Mouse (Mus musculus): ENCODE measurements around the gene Nfkbiz.

The Nfkbiz gene

DNA sequence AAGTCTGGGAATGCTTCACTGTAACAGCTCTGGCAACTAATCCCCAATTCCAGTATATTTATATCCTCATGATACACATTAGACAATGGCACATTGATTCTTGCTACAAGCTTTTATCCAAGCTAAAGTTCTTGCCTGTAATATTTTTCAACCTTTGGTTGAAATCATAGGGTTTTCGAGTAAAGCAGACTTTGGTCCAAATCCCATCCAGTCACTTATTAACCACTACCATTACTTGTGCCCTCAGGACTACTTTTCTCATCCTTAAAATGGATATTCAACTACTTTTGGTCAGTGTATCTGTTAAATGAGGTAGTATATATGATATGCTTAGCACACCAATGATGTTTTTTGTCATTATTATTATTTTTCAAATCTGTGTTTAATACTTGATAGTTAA, 7.2 kb downstream of the Nfkbiz start:
- no peak for DNase-seq

DNA sequence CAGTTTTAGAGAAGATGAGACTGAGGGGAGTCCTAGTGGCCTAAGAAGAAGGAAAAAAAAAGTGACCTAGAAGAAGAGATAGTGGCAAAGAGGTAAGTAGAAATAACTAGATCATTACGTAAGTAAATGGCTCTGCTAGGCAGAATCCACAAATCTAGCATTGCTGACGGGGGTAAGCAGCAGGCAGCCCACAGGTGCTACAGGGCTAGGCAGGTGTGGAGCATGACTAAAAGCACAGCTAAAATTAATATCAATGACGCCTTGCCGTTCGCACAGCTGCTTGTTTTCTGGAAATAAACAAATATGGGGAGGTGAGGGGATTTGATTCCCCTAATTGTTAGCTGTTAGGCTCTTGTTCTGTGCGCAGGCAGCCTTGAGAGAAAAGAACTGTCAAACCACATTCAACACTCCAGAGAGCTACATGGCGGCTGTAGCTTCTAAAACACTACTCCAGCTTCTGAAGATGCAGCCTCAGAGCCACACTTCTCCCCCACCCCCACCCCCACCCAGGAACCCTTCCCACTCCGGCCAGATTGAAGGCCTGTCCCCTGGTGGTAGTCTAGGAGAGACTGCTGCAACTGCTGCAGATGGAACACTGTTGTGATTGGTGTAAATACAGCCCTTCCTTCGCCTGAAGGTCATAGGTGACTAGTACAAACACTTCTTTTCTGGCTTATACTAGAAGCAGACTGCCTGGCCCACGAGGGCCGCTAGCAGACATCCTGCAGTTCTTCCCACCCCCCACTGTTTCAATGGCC, 15.1 kb downstream of the Nfkbiz start:
- peak; percentile 22 to 37 for DNase-seq

DNA sequence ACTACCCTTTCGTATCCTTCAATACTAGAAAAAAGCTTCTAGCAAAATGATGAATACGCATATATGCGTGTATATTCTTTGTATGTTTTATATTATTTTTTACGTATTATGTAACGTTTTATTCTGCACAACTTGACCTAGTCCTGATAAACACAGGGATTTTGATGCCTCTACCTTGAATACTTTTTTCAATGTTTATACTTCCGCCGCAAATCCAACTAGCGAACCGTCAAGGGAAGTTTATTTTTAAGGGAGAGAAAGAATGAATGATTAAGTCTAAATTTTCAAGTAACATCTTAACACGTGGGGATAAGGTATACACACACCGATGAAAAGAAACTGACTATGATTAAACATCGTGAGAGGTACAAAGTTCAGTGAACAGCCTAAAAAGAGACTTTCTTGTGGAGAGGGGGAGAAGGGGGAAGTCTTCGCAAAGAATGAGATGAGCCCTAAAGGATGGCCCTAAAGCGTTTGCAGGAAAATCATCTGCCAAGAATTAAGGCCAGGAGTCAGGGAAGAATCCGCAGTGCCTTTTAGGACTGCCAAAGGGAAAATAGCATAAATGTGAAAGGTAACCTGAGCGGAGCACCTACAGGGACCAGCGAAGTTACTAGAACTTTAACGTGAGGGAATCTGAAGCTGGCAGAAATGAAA, 15.8 kb downstream of the Nfkbiz start:
- DNase-seq, result no peak

DNA sequence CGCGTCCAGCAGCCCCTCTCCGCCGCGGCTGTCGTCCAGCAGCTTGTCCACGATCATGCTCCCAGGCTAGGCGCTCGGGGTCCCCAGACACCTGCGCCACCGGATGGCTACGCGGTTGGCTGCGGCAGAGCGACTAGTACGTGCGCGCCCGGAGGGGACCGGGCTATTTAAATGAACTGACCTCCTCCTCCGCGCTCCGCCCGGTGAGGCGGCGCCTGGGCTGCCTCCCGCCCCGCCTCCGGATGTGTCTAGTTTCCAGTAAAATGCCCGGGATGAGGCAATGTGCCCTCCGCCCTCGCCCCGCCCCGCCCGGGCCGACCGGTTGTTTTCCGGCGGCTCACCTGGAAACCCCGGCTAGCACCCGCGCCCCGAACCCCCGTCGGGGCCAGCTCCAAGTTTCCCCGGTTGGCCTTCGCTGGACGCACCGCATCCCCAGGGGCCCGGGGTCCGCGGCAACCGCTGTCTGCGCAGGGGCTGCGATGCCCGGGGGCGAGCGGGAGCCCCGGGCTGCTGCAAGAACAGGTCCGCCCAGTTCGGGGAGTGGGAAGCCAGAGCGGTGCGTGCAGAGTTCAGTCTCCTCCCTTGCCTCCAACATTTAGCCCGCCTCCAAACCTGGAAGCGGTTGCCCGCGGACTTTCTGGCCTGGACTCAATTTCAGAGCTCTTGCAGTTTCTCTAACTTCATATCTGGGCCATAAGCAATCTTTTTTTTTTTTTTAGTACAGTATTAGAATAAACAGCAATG, 16.5 kb downstream of the Nfkbiz start:
- DNase-seq, result peak; percentile 98 to 99

DNA sequence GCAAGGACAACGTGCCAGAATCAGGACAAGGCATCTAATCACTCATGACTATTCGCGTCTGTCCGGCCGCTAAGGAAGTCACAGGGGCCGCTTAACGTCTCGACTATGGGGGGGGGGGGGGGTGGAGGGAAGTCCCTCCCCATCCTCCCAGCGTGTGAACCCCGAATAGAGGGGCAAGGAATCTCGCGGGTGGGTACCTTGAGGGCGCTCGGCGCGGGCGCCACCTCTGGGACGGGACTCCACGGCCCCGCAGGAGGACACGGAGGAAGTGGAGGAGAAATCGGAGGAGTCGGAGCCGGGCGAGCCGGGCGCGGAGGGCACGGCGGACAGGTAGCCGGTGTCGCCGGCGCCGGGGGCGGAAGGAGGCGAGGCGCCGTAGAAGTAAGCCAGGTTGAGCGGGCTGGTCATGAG, 17.1 kb downstream of the Nfkbiz start:
- peak; percentile 44 to 64 for DNase-seq

DNA sequence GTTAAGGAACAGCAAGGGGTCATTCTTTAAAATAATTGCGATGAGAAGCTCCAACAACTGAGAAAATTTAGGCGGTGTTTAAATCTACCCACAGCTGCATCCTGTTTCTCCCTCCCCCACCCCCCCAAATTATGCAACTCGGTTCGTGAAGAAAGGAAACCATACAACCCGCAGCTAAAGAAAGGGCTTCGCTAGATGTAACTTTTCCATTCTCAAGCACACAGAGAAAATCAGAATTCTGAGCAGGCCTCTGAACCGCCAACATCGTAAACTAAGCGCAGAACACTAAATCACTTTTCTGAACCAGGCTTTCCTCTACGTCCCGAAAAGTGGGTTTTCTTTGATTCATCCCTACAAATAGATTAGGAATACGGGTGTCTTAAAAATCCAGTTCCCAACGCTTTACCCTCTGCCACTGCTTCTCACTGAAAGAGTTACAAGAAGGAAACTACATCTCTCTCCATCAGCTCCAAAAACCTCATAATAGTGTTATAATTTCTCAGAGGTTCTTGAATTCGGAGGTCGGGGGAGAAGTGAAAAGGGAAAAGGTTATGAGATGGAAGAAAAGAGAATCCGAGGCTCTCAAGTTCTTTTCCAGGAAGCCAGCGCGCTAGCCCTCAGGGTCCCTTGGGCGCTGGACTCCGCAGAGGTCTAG, 17.7 kb downstream of the Nfkbiz start:
- no peak for DNase-seq

DNA sequence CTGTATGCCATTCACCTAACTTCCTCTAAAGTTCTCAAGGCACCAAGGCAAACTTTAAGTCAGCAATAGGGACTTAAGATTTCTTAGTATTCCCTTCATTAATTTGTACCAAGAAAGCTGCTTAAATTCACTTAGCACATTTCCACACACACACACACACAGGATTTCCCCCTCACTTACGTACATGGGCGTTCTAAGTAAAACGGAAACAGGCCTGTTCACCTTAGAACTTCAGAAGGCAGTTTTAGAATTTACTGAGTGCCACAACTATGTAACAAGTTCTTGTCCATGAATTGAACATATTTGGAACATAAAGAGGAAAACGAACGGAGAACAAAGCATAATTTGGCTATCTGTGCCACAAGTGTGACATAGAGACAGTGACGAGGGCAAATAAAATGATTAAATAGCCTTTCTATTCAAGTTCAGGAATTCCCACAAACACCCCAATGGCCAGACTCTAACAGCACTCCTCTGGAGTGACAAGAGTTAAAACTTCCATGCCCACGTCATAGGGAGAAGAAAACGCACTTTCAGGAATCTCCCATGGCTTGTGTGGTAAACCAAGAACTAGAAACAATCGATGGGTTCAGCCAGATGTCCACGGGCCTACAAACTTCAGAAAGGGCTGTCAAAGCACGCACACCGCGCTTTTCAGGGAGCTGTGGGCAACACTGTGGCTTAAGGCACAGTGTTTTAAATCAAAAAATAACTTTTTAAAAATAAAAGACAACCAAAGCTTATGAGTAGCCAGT, 18.4 kb downstream of the Nfkbiz start:
- DNase-seq, result peak; percentile 26 to 45

DNA sequence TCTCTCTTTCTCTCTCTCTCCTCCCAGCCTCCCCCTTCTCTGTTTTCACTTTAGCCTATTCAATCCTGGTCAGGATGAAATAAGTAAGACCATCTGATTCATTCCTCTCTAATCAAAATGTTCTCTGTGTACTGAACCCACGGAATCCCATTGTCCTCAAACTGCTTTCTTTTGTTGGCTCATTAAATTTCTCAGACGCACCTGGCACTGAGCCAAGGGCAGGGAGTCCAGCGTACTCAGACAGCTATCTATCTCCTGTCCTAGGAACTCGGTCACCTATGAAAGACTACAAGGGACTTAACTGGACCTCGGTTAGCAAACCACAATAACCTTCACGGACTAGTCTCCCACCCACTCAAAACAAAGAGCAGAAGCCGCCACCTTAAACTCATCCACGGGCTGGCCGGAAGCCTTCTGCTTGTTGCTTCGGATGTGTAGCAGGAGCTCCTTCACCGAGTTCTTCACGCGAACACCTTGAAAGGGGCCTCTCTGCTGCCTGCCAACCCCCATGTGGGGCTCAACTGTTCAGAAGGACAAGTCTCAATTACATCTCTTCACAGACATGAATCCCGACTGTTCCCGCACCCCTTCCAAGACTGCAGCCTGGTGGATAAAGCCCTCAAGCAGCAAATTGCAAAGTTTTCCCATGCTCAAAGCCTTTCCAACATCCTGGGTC, 19.4 kb downstream of the Nfkbiz start:
- DNase-seq, result peak; percentile 79 to 89

DNA sequence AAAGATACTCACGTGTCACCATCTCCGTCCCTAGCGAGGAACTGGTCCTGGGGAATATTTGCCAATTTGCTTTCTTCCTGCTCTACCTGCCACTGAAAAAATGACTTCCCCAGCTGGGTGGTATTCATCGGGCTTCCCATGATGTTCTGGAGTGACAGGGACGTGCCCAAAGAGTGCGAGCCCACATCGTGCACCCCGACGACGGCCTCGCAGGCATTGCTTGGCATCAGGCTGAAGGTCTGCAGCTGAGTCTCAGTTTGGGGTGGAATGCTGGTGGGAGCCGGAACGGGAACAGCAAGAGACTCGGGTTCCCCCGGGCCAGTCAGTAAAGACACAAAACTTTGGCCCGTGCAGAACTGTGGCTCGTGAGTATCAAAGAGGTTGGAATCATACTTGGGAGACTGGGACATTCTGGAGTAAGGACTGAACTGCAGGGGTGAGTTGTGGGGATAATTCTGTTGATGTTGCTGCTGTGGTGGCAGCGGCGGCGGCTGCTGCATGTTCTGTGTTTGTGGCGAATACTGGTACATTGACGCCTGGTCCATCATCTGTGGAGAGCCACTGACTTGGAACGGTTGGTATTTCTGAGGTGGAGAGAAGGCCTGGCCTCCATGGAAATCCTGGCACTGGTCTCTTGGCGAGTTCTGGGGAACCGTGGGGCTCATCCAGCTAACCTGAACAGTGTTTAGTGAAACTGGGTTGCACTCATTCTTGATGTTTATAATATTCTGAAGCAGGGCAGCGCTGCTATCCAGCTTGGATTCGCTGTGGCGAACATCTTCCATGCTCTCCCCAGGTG, 20.8 kb downstream of the Nfkbiz start:
- peak in 1 of 2 experiments; percentile 11 for DNase-seq

DNA sequence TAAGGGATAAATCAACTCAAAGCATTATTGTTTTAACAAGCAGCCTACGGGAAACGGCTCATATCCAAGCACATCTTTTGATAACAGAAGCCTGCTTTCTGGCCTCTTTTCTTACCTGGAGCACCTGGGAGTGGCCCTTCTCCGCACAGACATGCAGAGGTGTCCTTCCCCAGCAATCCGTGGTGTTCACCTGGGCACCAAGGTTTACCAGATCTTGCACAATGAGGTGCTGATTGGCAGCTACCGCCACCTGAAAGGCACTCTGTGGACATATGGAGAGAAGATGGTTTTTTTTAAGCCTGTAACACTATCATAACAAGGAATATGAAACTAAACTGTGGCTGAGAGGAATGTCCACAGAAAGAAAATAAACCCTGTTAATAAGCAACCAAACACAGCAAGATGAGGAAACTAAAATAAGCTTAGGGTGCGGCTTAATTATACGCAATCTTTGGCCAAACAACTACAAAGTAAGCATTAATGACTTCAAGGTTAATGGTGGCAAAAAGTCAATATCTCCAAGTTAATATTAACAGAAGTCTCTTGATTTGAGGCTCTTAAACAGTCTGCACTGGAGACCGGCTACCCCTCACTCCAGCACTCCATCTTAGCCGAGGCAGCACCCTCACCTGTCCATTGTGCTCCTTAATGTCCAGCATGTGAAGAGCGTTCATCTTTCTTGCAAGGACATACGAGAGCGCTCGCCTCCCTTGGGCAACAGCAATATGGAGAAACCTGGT, 22.3 kb downstream of the Nfkbiz start:
- DNase-seq, result peak; percentile 44 to 72

DNA sequence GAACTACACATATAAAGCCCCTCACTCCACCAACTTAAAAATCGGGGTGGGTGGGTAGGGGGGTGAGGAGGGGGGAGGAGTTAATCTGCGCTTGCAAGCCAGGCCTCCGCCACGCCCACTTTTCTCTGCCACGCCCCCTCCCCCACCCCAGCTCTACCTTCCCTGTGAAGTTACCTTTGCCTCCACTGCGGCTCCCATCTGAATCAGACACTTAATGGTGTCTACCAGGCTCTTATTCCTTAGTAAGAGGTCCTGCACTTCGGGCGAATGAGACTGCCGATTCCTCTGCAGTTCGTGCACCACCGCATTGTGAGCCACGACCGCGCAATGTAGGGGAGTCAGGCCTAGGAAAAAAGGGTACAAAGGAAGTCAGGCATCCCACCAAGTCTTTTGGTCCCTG, 23.2 kb downstream of the Nfkbiz start:
- DNase-seq, result peak in 1 of 2 experiments; percentile 31

DNA sequence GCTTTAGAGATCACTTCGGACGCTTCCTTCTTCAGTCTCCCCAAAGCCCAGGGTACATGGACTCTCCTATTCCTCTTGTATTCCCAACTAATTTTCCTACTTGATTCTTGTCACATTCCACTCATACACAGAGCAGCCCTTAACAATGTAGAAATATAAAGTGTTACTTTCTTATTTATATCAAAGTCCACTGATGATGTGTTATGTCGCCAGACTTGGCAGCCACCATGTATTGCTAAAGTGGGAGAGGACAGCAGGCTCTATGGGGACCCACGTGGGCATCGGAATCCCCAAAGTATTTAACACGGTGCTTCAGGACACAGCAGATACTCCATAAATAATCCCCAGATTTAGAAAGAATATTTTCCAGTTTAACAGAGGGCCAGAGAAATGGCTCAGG, 24.0 kb downstream of the Nfkbiz start:
- DNase-seq, result no peak

DNA sequence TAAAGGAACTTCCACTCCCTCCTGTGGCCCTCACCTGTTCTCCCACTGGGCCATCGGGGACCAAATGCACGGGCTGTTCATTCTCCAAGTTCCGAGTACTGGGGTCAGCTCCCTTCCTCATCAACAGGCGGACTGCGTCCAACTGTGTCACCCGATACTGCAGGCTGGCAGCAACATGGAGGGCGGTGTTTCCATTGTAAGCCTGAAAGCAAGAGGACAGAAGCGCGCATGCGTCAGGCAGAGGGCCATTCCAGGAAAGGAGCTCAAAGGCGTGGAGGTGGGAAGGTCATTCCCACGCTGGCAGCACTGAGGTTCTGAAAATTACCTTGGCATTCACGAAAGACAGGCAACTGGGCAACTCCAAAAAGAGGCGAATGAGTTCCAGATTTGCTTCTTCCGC, 24.8 kb downstream of the Nfkbiz start:
- no peak for DNase-seq

DNA sequence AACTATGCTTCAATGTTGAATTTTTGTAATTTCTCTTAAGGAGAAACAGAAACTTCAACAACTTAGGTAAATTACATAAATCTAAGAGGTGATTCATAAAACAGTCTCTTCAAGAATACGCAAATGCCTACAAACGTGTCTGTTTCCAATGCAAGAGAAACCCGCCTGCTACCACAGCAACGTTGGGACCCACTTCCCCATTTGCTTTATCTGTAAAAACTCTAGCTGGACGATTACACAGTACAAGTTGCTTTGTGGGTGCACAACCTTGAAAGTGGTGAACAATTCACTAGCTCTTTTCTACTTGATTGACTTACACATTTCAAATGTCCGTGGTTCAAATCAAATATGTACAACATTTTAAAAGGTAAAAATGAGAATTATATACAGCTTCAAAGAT, 26.9 kb downstream of the Nfkbiz start:
- DNase-seq, result no peak

DNA sequence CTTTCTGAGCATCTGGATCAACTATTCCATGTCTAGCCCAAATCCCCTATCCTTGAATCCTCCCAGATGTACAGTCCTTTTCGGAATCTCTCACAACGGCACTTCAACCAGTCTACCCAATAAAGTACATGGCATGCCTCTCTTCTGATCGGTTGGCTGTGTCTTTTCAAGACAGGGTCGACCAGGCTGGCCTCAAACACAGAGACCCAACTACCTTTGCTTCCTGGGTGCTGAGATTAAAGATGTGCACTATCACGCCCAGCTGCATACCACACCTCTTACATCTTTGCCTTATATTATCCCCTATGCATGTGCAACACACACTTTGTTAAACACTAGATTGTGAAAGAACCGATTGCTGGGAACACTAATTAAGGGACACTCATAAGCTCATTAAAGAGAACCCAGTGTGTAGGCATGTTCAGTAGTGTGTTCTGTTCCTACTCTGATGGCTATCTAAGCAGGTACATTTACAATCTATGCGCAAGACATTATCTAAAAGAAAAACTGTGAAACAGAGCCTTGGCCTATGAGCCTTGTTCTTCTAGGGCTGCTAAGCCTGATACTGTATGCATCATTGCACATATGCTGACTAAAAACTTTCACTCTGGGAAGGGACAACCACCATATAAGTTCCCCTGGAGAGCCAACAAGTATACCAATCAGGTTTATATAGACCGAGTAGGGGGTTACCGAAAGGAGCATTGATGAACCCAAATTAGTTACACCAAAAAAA, 28.8 kb downstream of the Nfkbiz start:
- no peak for DNase-seq

DNA sequence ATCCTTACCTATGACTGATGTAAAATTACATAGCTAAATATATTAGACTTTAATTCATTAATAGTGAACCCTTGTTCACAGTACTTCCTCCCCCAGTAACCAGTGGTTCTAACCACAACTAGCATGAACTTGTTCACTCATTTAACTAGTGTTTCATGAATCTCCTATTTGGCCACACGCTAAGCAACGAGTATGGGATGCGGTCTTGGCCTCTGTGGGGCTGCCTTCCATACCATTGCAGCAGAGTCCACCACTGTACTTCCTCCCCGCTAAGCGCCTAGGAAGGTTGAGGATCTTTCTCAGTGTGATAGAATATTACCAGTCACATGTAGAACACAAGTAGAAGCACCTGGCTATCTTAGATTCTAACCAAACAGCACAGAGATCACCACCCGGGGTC, 29.4 kb downstream of the Nfkbiz start:
- DNase-seq, result no peak

DNA sequence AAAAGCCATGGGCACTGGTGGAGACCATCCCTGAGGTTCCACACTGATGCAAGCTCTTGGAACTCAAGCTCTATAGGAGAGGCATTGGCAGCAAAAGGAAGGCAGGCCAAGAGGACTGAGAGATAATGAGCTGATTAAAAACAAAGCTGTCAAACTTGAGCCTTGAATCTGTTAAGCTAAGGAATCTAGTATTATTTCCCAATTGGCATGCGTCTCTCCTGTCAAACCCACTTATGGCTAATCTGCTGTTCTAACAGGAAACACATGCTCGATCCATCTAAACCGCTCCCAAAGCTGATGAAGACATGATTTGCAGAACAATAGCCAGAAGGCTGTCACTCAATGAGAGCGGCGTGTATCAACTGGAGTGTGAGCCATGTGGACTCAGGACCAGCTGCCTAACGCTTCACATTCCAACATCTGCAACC, 31.2 kb downstream of the Nfkbiz start:
- DNase-seq, result no peak

DNA sequence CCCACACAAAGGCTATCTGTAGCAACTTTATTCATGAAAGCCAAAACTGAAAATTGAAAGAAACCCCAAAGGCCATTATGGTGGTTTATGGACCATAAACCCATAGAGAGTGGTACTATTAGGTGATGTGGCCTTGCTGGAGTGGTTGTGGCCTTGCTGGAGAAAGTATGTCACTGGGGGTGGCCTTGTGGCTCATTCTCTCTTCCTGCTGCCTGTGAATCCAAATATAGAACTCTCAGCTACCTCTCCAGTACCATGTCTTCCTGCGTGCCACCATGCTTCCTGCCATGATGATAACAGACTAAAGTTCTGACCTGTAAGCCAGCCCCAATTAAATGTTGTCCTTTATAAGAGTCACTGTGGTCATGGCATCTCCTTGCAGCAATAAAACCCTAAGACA, 33.9 kb downstream of the Nfkbiz start:
- DNase-seq, result no peak

DNA sequence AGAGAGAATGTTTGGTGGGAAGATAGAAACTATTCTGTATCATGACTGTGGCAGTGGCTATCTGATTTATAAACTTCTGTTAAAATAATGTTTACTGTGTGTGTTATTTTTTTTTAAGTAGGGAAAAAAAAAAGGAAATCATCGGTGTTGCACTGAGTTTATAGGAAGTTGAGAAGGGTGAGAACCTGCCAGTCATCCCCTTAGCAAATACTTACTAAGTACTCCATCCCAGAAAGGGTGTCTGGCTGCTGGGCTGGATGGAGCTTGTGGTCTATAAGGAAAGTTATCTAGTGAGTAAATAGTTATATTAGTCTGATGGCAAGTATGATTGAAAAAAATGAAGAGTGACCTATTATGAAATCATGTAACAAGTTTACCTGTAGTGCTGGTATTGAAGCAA, 37.1 kb downstream of the Nfkbiz start:
- DNase-seq, result no peak

DNA sequence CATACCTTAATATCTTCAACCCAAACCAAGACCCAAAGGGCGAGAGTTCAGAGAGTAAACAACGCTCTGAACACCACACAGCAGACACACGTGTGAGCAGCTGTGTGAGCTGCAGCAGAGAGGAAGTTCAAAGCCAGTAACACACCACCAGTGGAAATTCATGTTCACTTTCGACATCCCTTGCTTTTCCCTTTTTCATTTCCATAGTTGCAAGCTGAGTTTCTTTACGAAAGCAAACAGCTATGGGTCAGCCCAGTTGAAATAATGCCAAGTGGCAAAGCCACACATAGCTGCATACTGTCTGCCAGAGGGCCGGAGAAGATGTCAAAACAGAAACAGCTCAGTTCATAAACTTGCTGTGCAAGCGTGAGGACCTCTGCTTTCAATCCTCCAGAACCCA, 39.9 kb downstream of the Nfkbiz start:
- DNase-seq, result no peak
